Mouse (Mus musculus): ENCODE measurements around the gene Hspa4l. TPM values are rescaled to one million over a fixed set of nuclear protein-coding genes. Genes with fewer than 3 reads are reported as not detected.

The Hspa4l gene
- polyA plus RNA-seq, 1 experiment from 2014 or later: 37.7 TPM

- H3K4me2 ChIP-seq (ENCODE audit: low read depth, low read length): peak overlapping the region; percentile 92
- H3K9me3 ChIP-seq (replicated peaks; ENCODE audit: control insufficient read depth, low read length): no peaks in the 10 kb centered on the region
- H3K27me3 ChIP-seq (ENCODE audit: control insufficient read depth, insufficient read depth, low read length): no peaks in the 10 kb centered on the region
- H3K4me3 ChIP-seq (ENCODE audit: low read length): peak overlapping the region; percentile 94
- under 1% methylated on average over 74 of the region's 93 CpGs for WGBS
- peak overlapping the region; percentile 87 for H3K27ac ChIP-seq (ENCODE audit: low read length)
- peak overlapping the region; percentile 92 for H3K9ac ChIP-seq (ENCODE audit: low read length)
- no peaks in the 10 kb centered on the region for H3K36me3 ChIP-seq (ENCODE audit: control insufficient read depth, insufficient read depth)
- peak; percentile 95 for ATAC-seq (replicated peaks; ENCODE audit: extremely low read depth, insufficient read depth, low FRiP score)
- H3K4me1 ChIP-seq (ENCODE audit: control insufficient read depth, insufficient read depth, low read length): peaks cover 6% of the 10 kb centered on the region; the same call in 1 of the 2 replicates
These were observed 753 bp downstream of the Hspa4l start for GRCm38 (mm10) chr3:40744836-40745660.

DNA sequence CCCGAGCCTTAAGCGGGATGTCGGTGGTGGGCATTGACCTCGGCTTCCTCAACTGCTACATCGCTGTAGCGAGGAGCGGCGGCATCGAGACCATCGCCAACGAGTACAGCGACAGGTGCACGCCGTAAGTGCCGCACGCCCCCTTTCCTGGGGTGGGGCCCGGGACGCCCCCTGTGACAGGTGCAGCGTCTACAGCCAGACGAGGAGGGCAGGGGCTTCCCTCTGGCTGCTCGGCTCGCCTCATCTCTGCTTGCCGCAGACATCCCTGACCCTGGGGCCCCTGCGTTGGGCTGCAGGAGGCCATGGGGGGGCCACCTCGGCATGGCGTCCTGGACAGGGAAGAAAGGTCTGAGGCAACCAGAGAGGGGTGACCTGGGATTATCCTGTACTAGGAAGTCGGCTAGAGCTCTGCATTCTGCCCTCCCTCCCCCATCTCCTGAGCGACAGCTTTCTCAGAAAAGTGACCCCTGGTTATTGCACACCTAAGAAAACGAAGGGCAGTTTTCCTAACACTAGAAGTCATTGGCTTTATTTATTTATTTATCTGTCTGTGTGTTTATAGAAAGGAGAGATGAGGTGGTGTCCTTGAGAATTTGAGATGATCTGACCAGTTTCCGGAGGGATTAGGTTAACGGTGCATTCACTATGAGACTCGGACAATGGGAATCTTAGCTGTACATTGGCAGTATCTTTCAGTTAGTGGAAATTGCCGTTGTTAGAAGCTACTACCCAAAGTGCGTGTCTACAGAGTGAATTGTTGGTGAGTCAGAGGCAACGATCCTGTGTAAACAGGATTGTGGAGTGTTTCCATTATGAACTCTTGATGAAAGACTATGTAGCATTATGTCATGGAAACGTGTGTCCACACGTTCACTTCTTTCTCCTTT is 1.6 kb downstream of the Hspa4l start:
- whole genome bisulfite sequencing: 2% methylated on average over 37 of the region's 37 CpGs
- ATAC-seq (replicated peaks; ENCODE audit: extremely low read depth, insufficient read depth, low FRiP score): peak; percentile 19
- no peaks in the 10 kb centered on the region for H3K27me3 ChIP-seq (ENCODE audit: control insufficient read depth, insufficient read depth, low read length)

DNA sequence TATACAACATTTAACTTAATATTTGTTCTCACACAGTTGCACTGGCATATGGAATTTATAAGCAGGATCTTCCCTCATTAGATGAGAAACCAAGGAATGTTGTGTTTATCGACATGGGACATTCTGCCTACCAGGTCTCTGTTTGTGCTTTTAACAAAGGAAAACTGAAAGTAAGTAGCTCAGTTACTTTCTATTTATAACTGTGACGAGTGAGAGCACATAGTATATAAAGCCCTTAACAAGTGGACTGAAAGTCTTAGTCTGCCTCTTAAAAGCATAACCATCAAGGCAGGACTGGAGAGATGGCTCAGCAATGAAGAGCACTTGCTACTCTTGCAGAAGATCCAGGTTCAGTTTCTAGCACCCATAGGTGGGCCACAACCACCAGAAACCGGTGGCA is 16.5 kb downstream of the Hspa4l start:
- H3K27me3 ChIP-seq (ENCODE audit: control insufficient read depth, insufficient read depth, low read length): no peaks in the 10 kb centered on the region
- H3K4me1 ChIP-seq (ENCODE audit: control insufficient read depth, insufficient read depth, low read length): no peaks in the 10 kb centered on the region
- ATAC-seq (replicated peaks; ENCODE audit: extremely low read depth, insufficient read depth, low FRiP score): no peak
- no peak overlapping the region for H3K27ac ChIP-seq (ENCODE audit: low read length)
- 65% methylated on average over 3 of the region's 3 CpGs for WGBS
- no peaks in the 10 kb centered on the region for H3K9me3 ChIP-seq (replicated peaks; ENCODE audit: control insufficient read depth, low read length)
- H3K36me3 ChIP-seq (ENCODE audit: control insufficient read depth, insufficient read depth): peaks cover 6% of the 10 kb centered on the region; the same call in 1 of the 2 replicates
- H3K9ac ChIP-seq (ENCODE audit: low read length): no peak overlapping the region
- H3K4me3 ChIP-seq (ENCODE audit: low read length): no peak overlapping the region
- no peak overlapping the region for H3K4me2 ChIP-seq (ENCODE audit: low read depth, low read length)

More for the DNA sequence above, 1.6 kb downstream of the Hspa4l start:
- Histone ChIP-seq H3K4me2 (ENCODE audit: low read depth, low read length) (peak overlapping the region; percentile 92), H3K27ac (ENCODE audit: low read length) (peak overlapping the region; percentile 87), H3K9ac (ENCODE audit: low read length) (peak overlapping the region; percentile 92), H3K9me3 (replicated peaks; ENCODE audit: control insufficient read depth, low read length) (no peaks in the 10 kb centered on the region), H3K4me1 (ENCODE audit: control insufficient read depth, insufficient read depth, low read length) (peaks cover 6% of the 10 kb centered on the region; the same call in 1 of the 2 replicates), H3K36me3 (ENCODE audit: control insufficient read depth, insufficient read depth) (no peaks in the 10 kb centered on the region), H3K4me3 (ENCODE audit: low read length) (peak overlapping the region; percentile 94)

DNA sequence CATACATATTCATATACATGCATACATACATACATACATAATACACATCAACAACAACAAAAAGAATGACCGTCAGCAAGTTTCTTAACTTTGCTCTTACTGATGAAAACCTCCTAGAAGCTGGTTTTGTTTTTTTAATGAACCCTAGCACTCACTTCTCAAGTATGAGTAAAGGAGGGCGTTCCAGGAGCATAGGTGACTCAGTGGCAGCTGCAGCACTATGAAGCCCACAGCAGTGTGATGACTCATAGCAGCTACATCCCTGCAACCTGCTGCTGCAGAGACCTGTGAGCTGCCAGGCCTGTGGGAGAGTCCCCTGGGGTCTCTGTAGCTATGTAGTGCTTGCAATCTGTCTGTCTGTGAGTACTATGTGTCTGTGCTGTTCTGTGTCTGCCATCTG is 17.0 kb downstream of the Hspa4l start:
- Histone ChIP-seq H3K4me2 (ENCODE audit: low read depth, low read length) (no peak overlapping the region), H3K4me3 (ENCODE audit: low read length) (no peak overlapping the region), H3K9me3 (replicated peaks; ENCODE audit: control insufficient read depth, low read length) (no peaks in the 10 kb centered on the region), H3K36me3 (ENCODE audit: control insufficient read depth, insufficient read depth) (peaks cover 7% of the 10 kb centered on the region; the same call in 1 of the 2 replicates), H3K9ac (ENCODE audit: low read length) (no peak overlapping the region), H3K27me3 (ENCODE audit: control insufficient read depth, insufficient read depth, low read length) (no peaks in the 10 kb centered on the region), H3K4me1 (ENCODE audit: control insufficient read depth, insufficient read depth, low read length) (no peaks in the 10 kb centered on the region), H3K27ac (ENCODE audit: low read length) (no peak overlapping the region)
- 83% methylated on average over 2 of the region's 2 CpGs for WGBS
- ATAC-seq (replicated peaks; ENCODE audit: extremely low read depth, insufficient read depth, low FRiP score): no peak

DNA sequence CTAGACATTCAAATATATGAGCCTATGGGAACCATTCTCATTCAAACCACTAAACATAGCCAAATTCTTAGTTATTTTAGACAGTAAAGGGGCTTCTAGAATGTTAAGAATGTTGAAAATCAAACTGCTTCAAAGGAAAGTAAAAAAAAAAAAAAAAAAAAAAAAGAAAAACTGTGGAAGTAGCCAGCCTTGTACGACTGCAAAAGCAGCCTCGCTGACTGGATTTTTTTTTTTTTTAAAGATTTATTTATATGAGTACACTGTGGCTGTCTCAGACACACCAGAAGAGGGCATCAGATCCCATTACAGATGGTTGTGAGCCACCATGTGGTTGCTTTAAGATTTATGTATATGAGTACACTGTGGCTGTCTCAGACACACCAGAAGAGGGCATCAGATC is 49.5 kb downstream of the Hspa4l start:
- no peak overlapping the region for H3K4me2 ChIP-seq (ENCODE audit: low read depth, low read length)
- no peak for ATAC-seq (replicated peaks; ENCODE audit: extremely low read depth, insufficient read depth, low FRiP score)
- WGBS: 74% methylated on average over 2 of the region's 2 CpGs

DNA sequence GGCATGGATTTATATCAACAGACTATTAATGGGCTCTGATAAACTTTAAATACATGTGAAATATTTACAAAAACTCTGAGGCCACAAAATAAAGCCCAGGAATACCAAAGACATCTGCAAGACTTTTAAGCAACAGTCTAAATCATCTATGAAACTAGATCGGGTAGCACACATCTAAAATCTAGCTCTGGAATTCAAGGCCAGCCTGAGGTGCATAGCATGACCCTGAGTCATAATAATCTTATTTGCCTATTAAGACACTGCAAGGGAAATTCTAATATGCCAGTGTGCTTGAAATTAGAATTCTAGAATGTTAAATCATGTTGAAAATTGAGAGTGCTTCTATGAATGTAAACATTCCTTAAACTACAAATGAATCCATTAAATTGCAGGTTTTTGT is 53.8 kb downstream of the Hspa4l start:
- 58% methylated on average over 1 of the region's 1 CpGs for WGBS
- Histone ChIP-seq H3K36me3 (ENCODE audit: control insufficient read depth, insufficient read depth) (0 out of 2 replicates have a peak, but pooled peaks cover 2% of the 10 kb centered on the region), H3K9ac (ENCODE audit: low read length) (no peak overlapping the region), H3K4me3 (ENCODE audit: low read length) (no peak overlapping the region), H3K27me3 (ENCODE audit: control insufficient read depth, insufficient read depth, low read length) (no peaks in the 10 kb centered on the region), H3K4me2 (ENCODE audit: low read depth, low read length) (no peak overlapping the region), H3K9me3 (replicated peaks; ENCODE audit: control insufficient read depth, low read length) (no peaks in the 10 kb centered on the region), H3K27ac (ENCODE audit: low read length) (no peak overlapping the region), H3K4me1 (ENCODE audit: control insufficient read depth, insufficient read depth, low read length) (peaks cover 13% of the 10 kb centered on the region; the same call in 1 of the 2 replicates)
- ATAC-seq (replicated peaks; ENCODE audit: extremely low read depth, insufficient read depth, low FRiP score): no peak

More for the DNA sequence above, 49.5 kb downstream of the Hspa4l start:
- H3K27ac ChIP-seq (ENCODE audit: low read length): no peak overlapping the region
- H3K4me3 ChIP-seq (ENCODE audit: low read length): no peak overlapping the region
- H3K4me1 ChIP-seq (ENCODE audit: control insufficient read depth, insufficient read depth, low read length): no peaks in the 10 kb centered on the region
- no peaks in the 10 kb centered on the region for H3K9me3 ChIP-seq (replicated peaks; ENCODE audit: control insufficient read depth, low read length)
- peaks cover 7% of the 10 kb centered on the region; the same call in 1 of the 2 replicates for H3K36me3 ChIP-seq (ENCODE audit: control insufficient read depth, insufficient read depth)
- H3K9ac ChIP-seq (ENCODE audit: low read length): no peak overlapping the region
- no peaks in the 10 kb centered on the region for H3K27me3 ChIP-seq (ENCODE audit: control insufficient read depth, insufficient read depth, low read length)

- no peak overlapping the region for H3K27ac ChIP-seq (ENCODE audit: low read length)
- 0 out of 2 replicates have a peak, but pooled peaks cover 2% of the 10 kb centered on the region for H3K36me3 ChIP-seq (ENCODE audit: control insufficient read depth, insufficient read depth)
- no peak overlapping the region for H3K9ac ChIP-seq (ENCODE audit: low read length)
- no peak overlapping the region for H3K4me2 ChIP-seq (ENCODE audit: low read depth, low read length)
- no peaks in the 10 kb centered on the region for H3K9me3 ChIP-seq (replicated peaks; ENCODE audit: control insufficient read depth, low read length)
- H3K4me3 ChIP-seq (ENCODE audit: low read length): no peak overlapping the region
- WGBS: 38% methylated on average over 7 of the region's 7 CpGs
- peaks cover 13% of the 10 kb centered on the region; the same call in 1 of the 2 replicates for H3K4me1 ChIP-seq (ENCODE audit: control insufficient read depth, insufficient read depth, low read length)
- no peak for ATAC-seq (replicated peaks; ENCODE audit: extremely low read depth, insufficient read depth, low FRiP score)
- H3K27me3 ChIP-seq (ENCODE audit: control insufficient read depth, insufficient read depth, low read length): no peaks in the 10 kb centered on the region
These were observed 54.2 kb downstream of the Hspa4l start for GRCm38 (mm10) chr3:40798500-40798899.

DNA sequence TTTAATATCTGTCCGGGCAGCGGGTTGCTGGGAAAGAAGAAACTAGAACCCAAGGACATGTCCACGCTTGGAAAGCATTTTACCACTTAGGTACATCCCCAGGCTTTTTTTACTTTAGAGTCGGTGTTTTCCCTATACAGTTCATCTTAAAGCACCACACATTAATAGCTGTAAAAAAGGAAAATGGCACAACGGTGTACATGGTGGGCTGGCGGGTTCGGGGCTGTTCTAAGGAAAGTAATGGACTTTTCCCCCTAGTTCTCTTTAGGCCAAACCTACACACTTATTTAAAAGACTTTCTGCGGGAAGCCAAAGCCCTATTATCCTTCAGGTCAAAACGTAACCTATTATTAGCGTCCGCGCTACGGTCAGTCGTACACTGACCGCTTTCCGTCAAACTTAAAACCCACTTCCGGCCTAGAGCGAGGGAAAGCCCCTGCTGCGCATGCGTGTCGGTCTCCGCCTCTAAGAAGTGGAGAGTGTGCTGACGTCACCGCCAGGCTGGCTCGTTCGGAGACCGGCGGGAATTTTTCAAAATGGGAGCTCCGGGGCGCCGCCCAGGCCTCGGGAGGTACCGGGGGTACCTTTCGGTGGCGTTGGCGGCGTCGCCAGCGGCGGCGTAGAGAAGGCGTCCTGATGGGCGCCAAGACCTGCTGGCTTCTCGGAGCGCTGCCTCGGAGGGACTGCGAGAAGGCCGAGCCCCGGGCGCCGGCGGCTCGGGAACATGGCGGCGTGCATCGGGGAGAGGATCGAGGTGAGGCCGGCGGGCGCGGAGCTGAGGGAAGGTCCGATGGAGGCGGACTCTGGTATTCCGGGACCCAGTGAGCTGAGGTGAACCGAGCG is 55.5 kb downstream of the Hspa4l start, which contains the start of gene Plk4:
Gene Plk4, plus strand, starts transcription at position 490 of the 843 bp plus-strand sequence.
- Histone ChIP-seq H3K4me3 (ENCODE audit: low read length) (peak within 1 kb of the TSS; percentile 94), H3K9me3 (replicated peaks; ENCODE audit: control insufficient read depth, low read length) (no peaks in the 10 kb centered on the region), H3K4me1 (ENCODE audit: control insufficient read depth, insufficient read depth, low read length) (peaks cover 13% of the 10 kb centered on the region; the same call in 1 of the 2 replicates), H3K4me2 (ENCODE audit: low read depth, low read length) (peak within 1 kb of the TSS; percentile 84), H3K9ac (ENCODE audit: low read length) (peak within 1 kb of the TSS; percentile 93), H3K27ac (ENCODE audit: low read length) (peak within 1 kb of the TSS; percentile 88), H3K36me3 (ENCODE audit: control insufficient read depth, insufficient read depth) (0 out of 2 replicates have a peak, but pooled peaks cover 2% of the 10 kb centered on the region), H3K27me3 (ENCODE audit: control insufficient read depth, insufficient read depth, low read length) (no peaks in the 10 kb centered on the region)
- WGBS: 2% methylated on average over 66 of the region's 66 CpGs
- peak; percentile 99 for ATAC-seq (replicated peaks; ENCODE audit: extremely low read depth, insufficient read depth, low FRiP score)

Measured in heart, embryonic 16.5 days (tissue).